Mouse (Mus musculus): Measurements from ENCODE around the gene Fchsd2. TPM values are rescaled to one million over a fixed set of nuclear protein-coding genes. Genes with fewer than 3 reads are reported as not detected.

Fchsd2 gene
- polyA plus RNA-seq, 1 experiment = 21.8 TPM

- H3K4me3 ChIP-seq (ENCODE audit: insufficient read depth, low read length) = no peak overlapping the region
- TF ChIP-seq POLR2A (IDR thresholded peaks at IDR 0.05; ENCODE audit: extremely low read depth, insufficient read depth, low read length) (no peak), CTCF (IDR thresholded peaks at IDR 0.05; ENCODE audit: extremely low read depth, insufficient read depth, low read length) (no peak)
- no peak overlapping the region for H3K27ac ChIP-seq (ENCODE audit: insufficient read depth, low read length)
- peaks cover 3% of the 10 kb centered on the region for H3K4me1 ChIP-seq (ENCODE audit: control insufficient read depth, insufficient read depth, low read length)
Observed at GRCm38 (mm10) chr7:101160266-101160665, 67.6 kb downstream of the Fchsd2 start.

- H3K27ac ChIP-seq (ENCODE audit: insufficient read depth, low read length) = no peak overlapping the region
- H3K4me1 ChIP-seq (ENCODE audit: control insufficient read depth, insufficient read depth, low read length) = peaks cover 3% of the 10 kb centered on the region
- no peak overlapping the region for H3K4me3 ChIP-seq (ENCODE audit: insufficient read depth, low read length)
- TF ChIP-seq POLR2A (IDR thresholded peaks at IDR 0.05; ENCODE audit: extremely low read depth, insufficient read depth, low read length) (no peak), CTCF (IDR thresholded peaks at IDR 0.05; ENCODE audit: extremely low read depth, insufficient read depth, low read length) (no peak)
Observed at GRCm38 (mm10) chr7:101162781-101163180, 70.1 kb downstream of the Fchsd2 start.

- H3K27ac ChIP-seq (ENCODE audit: insufficient read depth, low read length) = no peak overlapping the region
- TF ChIP-seq CTCF (IDR thresholded peaks at IDR 0.05; ENCODE audit: extremely low read depth, insufficient read depth, low read length) (no peak), POLR2A (IDR thresholded peaks at IDR 0.05; ENCODE audit: extremely low read depth, insufficient read depth, low read length) (no peak)
- H3K4me1 ChIP-seq (ENCODE audit: control insufficient read depth, insufficient read depth, low read length) = peaks cover 3% of the 10 kb centered on the region
- no peak overlapping the region for H3K4me3 ChIP-seq (ENCODE audit: insufficient read depth, low read length)
Observed at GRCm38 (mm10) chr7:101163878-101164277, 71.2 kb downstream of the Fchsd2 start.

- Histone ChIP-seq H3K27ac (ENCODE audit: insufficient read depth, low read length) (no peak overlapping the region), H3K4me3 (ENCODE audit: insufficient read depth, low read length) (no peak overlapping the region), H3K4me1 (ENCODE audit: control insufficient read depth, insufficient read depth, low read length) (no peaks in the 10 kb centered on the region)
- TF ChIP-seq CTCF (IDR thresholded peaks at IDR 0.05; ENCODE audit: extremely low read depth, insufficient read depth, low read length) (no peak), POLR2A (IDR thresholded peaks at IDR 0.05; ENCODE audit: extremely low read depth, insufficient read depth, low read length) (no peak)
Observed at GRCm38 (mm10) chr7:101166568-101166967, 73.9 kb downstream of the Fchsd2 start.

GRCm38 (mm10) chr7:101170482-101170881, 77.8 kb downstream of the Fchsd2 start:
- TF ChIP-seq CTCF (IDR thresholded peaks at IDR 0.05; ENCODE audit: extremely low read depth, insufficient read depth, low read length) (no peak), POLR2A (IDR thresholded peaks at IDR 0.05; ENCODE audit: extremely low read depth, insufficient read depth, low read length) (no peak)
- Histone ChIP-seq H3K4me3 (ENCODE audit: insufficient read depth, low read length) (no peak overlapping the region), H3K27ac (ENCODE audit: insufficient read depth, low read length) (no peak overlapping the region), H3K4me1 (ENCODE audit: control insufficient read depth, insufficient read depth, low read length) (no peaks in the 10 kb centered on the region; the same call in 1 of the 2 replicates)

- Histone ChIP-seq H3K27ac (ENCODE audit: insufficient read depth, low read length) (no peak overlapping the region), H3K4me3 (ENCODE audit: insufficient read depth, low read length) (no peak overlapping the region), H3K4me1 (ENCODE audit: control insufficient read depth, insufficient read depth, low read length) (no peaks in the 10 kb centered on the region; the same call in 1 of the 2 replicates)
- TF ChIP-seq CTCF (IDR thresholded peaks at IDR 0.05; ENCODE audit: extremely low read depth, insufficient read depth, low read length) (no peak), POLR2A (IDR thresholded peaks at IDR 0.05; ENCODE audit: extremely low read depth, insufficient read depth, low read length) (no peak)
Observed at GRCm38 (mm10) chr7:101171002-101171401, 78.3 kb downstream of the Fchsd2 start.

GRCm38 (mm10) chr7:101173331-101173730, 80.7 kb downstream of the Fchsd2 start:
- H3K27ac ChIP-seq (ENCODE audit: insufficient read depth, low read length) = no peak overlapping the region
- no peaks in the 10 kb centered on the region; the same call in 1 of the 2 replicates for H3K4me1 ChIP-seq (ENCODE audit: control insufficient read depth, insufficient read depth, low read length)
- TF ChIP-seq POLR2A (IDR thresholded peaks at IDR 0.05; ENCODE audit: extremely low read depth, insufficient read depth, low read length) = no peak
- TF ChIP-seq CTCF (IDR thresholded peaks at IDR 0.05; ENCODE audit: extremely low read depth, insufficient read depth, low read length) = no peak
- no peak overlapping the region for H3K4me3 ChIP-seq (ENCODE audit: insufficient read depth, low read length)

GRCm38 (mm10) chr7:101178751-101179150, 86.1 kb downstream of the Fchsd2 start:
- Histone ChIP-seq H3K4me3 (ENCODE audit: insufficient read depth, low read length) (no peak overlapping the region), H3K27ac (ENCODE audit: insufficient read depth, low read length) (no peak overlapping the region), H3K4me1 (ENCODE audit: control insufficient read depth, insufficient read depth, low read length) (no peaks in the 10 kb centered on the region; the same call in 1 of the 2 replicates)
- TF ChIP-seq CTCF (IDR thresholded peaks at IDR 0.05; ENCODE audit: extremely low read depth, insufficient read depth, low read length) (no peak), POLR2A (IDR thresholded peaks at IDR 0.05; ENCODE audit: extremely low read depth, insufficient read depth, low read length) (no peak)

- no peak overlapping the region for H3K27ac ChIP-seq (ENCODE audit: insufficient read depth, low read length)
- TF ChIP-seq POLR2A (IDR thresholded peaks at IDR 0.05; ENCODE audit: extremely low read depth, insufficient read depth, low read length) (no peak), CTCF (IDR thresholded peaks at IDR 0.05; ENCODE audit: extremely low read depth, insufficient read depth, low read length) (no peak)
Observed at GRCm38 (mm10) chr7:101191326-101191969, 98.8 kb downstream of the Fchsd2 start.

GRCm38 (mm10) chr7:101210826-101211225, 118.2 kb downstream of the Fchsd2 start:
- Histone ChIP-seq H3K4me1 (ENCODE audit: control insufficient read depth, insufficient read depth, low read length) (no peaks in the 10 kb centered on the region), H3K4me3 (ENCODE audit: insufficient read depth, low read length) (no peak overlapping the region), H3K27ac (ENCODE audit: insufficient read depth, low read length) (no peak overlapping the region)
- TF ChIP-seq POLR2A (IDR thresholded peaks at IDR 0.05; ENCODE audit: extremely low read depth, insufficient read depth, low read length) = no peak
- no peak for TF ChIP-seq CTCF (IDR thresholded peaks at IDR 0.05; ENCODE audit: extremely low read depth, insufficient read depth, low read length)

More at GRCm38 (mm10) chr7:101191326-101191969, 98.8 kb downstream of the Fchsd2 start:
- Histone ChIP-seq H3K4me3 (ENCODE audit: insufficient read depth, low read length) (no peak overlapping the region), H3K4me1 (ENCODE audit: control insufficient read depth, insufficient read depth, low read length) (peaks cover 3% of the 10 kb centered on the region; the same call in 1 of the 2 replicates)
